Mouse (Mus musculus): Measurements from ENCODE around the gene Dnajb5. TPM values are rescaled to one million over a fixed set of nuclear protein-coding genes. Genes with fewer than 3 reads are reported as not detected.
"Not testable (repeated sequence)": the region's sequence is repeated elsewhere in the genome, so short reads cannot be mapped to it uniquely, and the experiment has no call there.

The Dnajb5 gene
- total RNA-seq, 2 experiments from 2014 or later: 192 to 205 TPM

GRCm38 (mm10) chr4:42965039-42965719 is 15.6 kb downstream of the Dnajb5 start:
- peak; percentile 43 to 68 for DNase-seq (ENCODE audit: low spot score in 2 of 2)

- no peak for DNase-seq (ENCODE audit: low spot score in 2 of 2)
Measured at GRCm38 (mm10) chr4:42969304-42969703, 19.7 kb downstream of the Dnajb5 start, which contains the start of gene 1700022I11Rik. Gene 1700022I11Rik, plus strand, starts transcription at chr4:42969604.

- DNase-seq (ENCODE audit: low spot score in 2 of 2): no peak
Measured at GRCm38 (mm10) chr4:42972952-42973351, 23.3 kb downstream of the Dnajb5 start.

GRCm38 (mm10) chr4:42973868-42974267 is 24.3 kb downstream of the Dnajb5 start:
- DNase-seq (ENCODE audit: low spot score in 2 of 2): no peak

- DNase-seq (ENCODE audit: low spot score in 2 of 2): no peak
Measured at GRCm38 (mm10) chr4:42978062-42978461, 28.4 kb downstream of the Dnajb5 start.

GRCm38 (mm10) chr4:42980467-42980866 is 30.9 kb downstream of the Dnajb5 start:
- not testable (repeated sequence) for DNase-seq (ENCODE audit: low spot score in 2 of 2)

- DNase-seq (ENCODE audit: low spot score in 2 of 2): no peak
Measured at GRCm38 (mm10) chr4:42988296-42988695, 38.7 kb downstream of the Dnajb5 start.

GRCm38 (mm10) chr4:42998022-42998421 is 48.4 kb downstream of the Dnajb5 start:
- no peak for DNase-seq (ENCODE audit: low spot score in 2 of 2)

GRCm38 (mm10) chr4:42999451-43000140 is 50.0 kb downstream of the Dnajb5 start:
- peak; percentile 67 to 78 for DNase-seq (ENCODE audit: low spot score in 2 of 2)

- peak; percentile 99 to 100 for DNase-seq (ENCODE audit: low spot score in 2 of 2)
Measured at GRCm38 (mm10) chr4:43000141-43000986, 50.8 kb downstream of the Dnajb5 start, which contains the start of gene Vcp. Gene Vcp, minus strand, starts transcription at chr4:43000507.

- no peak for DNase-seq (ENCODE audit: low spot score in 2 of 2)
Measured at GRCm38 (mm10) chr4:43001272-43001671, 51.7 kb downstream of the Dnajb5 start.

GRCm38 (mm10) chr4:43002756-43003439 is 53.3 kb downstream of the Dnajb5 start:
- DNase-seq (ENCODE audit: low spot score in 2 of 2): no peak

- no peak for DNase-seq (ENCODE audit: low spot score in 2 of 2)
Measured at GRCm38 (mm10) chr4:43004951-43005350, 55.3 kb downstream of the Dnajb5 start.

GRCm38 (mm10) chr4:43005765-43006164 is 56.2 kb downstream of the Dnajb5 start:
- no peak for DNase-seq (ENCODE audit: low spot score in 2 of 2)

Other genes with a start within 250 kb of the Dnajb5 start
- 1 to 10 TPM; 1.4 to 2.5 TPM for gene 4930578G10Rik, start 214.3 kb upstream of the Dnajb5 start, total RNA-seq (2021)
- under 1 TPM in 1 of 2 experiments, not detected in 1; 0.96 TPM for gene Ccl19, start 193.2 kb upstream of the Dnajb5 start, total RNA-seq (2021)
- gene Ccl21a, start 175.8 kb upstream of the Dnajb5 start, total RNA-seq (2021): not detected
- under 1 TPM in 1 of 2 experiments, not detected in 1; 0.22 TPM for gene Fam205a1, start 95.9 kb upstream of the Dnajb5 start, total RNA-seq (2021)
- 1 to 10 TPM in 1 of 2 experiments, under 1 TPM in 1; 0.91 to 1.4 TPM for gene Gm12394, start 93.0 kb upstream of the Dnajb5 start, total RNA-seq (2021)
- under 1 TPM in 1 of 2 experiments, not detected in 1; 0.38 TPM for gene Fam205c, start 75.6 kb upstream of the Dnajb5 start, total RNA-seq (2021)
- gene Phf24, start 33.2 kb upstream of the Dnajb5 start, total RNA-seq (2021): 100 to 1,000 TPM; 129 to 142 TPM
- not detected for gene 1700022I11Rik, start 19.8 kb downstream of the Dnajb5 start, total RNA-seq (2021)
- gene Vcp, start 50.7 kb downstream of the Dnajb5 start, total RNA-seq (2021): 100 to 1,000 TPM; 249 to 263 TPM
- gene Fancg, start 60.7 kb downstream of the Dnajb5 start, total RNA-seq (2021): 10 to 100 TPM in 1 of 2 experiments, 1 to 10 TPM in 1; 8.4 to 11.9 TPM
- 10 to 100 TPM; 25.6 to 26.0 TPM for gene Pigo, start 76.0 kb downstream of the Dnajb5 start, total RNA-seq (2021)
- gene Stoml2, start 81.9 kb downstream of the Dnajb5 start, total RNA-seq (2021): 100 to 1,000 TPM; 101 TPM
- gene Fam214b, start 96.4 kb downstream of the Dnajb5 start, total RNA-seq (2021): 10 to 100 TPM; 38.5 to 39.2 TPM
- gene Unc13b, start 109.1 kb downstream of the Dnajb5 start, total RNA-seq (2021): 10 to 100 TPM; 53.7 to 70.3 TPM

Measured in layer of hippocampus, postnatal 10 days (tissue).